Mouse (Mus musculus) gastrocnemius, postnatal 14 days (tissue): ENCODE data around the gene Gstp1. TPM values are rescaled to one million over a fixed set of nuclear protein-coding genes. Genes with fewer than 3 reads are reported as not detected.
A peak's percentile ranks its signal among the peaks of the same experiment; 100 is the strongest.
"Not testable (repeated sequence)": the region's sequence is repeated elsewhere in the genome, so short reads cannot be mapped to it uniquely, and the experiment has no call there.

ENCODE experiments used
- DNase-seq: peaks from one replicate; pipeline ENCODE4 v3.0.0; 2021; ENCODE audit warnings: mixed read lengths
- intact Hi-C: fragments of 180-260 bp; cut with DNase I; formaldehyde crosslinking; loops from one replicate; pipeline ENCODE4 v1.15.1; 2025; ENCODE audit warnings: low total_unique reads
- total RNA-seq, 2 experiments: library from RNA; stranded (reverse); gene quantifications; 2 replicates each; pipeline ENCODE4 v1.2.3; 2021

Gstp1 gene
- total RNA-seq, 2 experiments from 2014 or later, result 228 to 235 TPM

- intact Hi-C loops, result no loop called here
Measured at GRCm38 (mm10) chr19:4045966-4046865, 8.4 kb upstream of the Gstp1 start, which contains the start of gene Gstp2. TSS of gene Gstp2 (minus strand) at chr19:4046023.

GRCm38 (mm10) chr19:4044109-4044508, 6.3 kb upstream of the Gstp1 start:
- DNase-seq, result not testable (repeated sequence)

More at GRCm38 (mm10) chr19:4045966-4046865, 8.4 kb upstream of the Gstp1 start, which contains the start of gene Gstp2:
- peak; percentile 75 for DNase-seq

GRCm38 (mm10) chr19:4042124-4042523, 4.3 kb upstream of the Gstp1 start:
- intact Hi-C loops, result no loop called here

More at GRCm38 (mm10) chr19:4044109-4044508, 6.3 kb upstream of the Gstp1 start:
- intact Hi-C loops, result not testable (repeated sequence)

GRCm38 (mm10) chr19:4041500-4041899, 3.7 kb upstream of the Gstp1 start:
- DNase-seq, intact Hi-C loops: not testable (repeated sequence)

More at GRCm38 (mm10) chr19:4042124-4042523, 4.3 kb upstream of the Gstp1 start:
- peak; percentile 67 for DNase-seq

- DNase-seq, intact Hi-C loops: not testable (repeated sequence)
Measured at GRCm38 (mm10) chr19:4040941-4041340, 3.2 kb upstream of the Gstp1 start.

GRCm38 (mm10) chr19:4037154-4037787, 514 bp downstream of the Gstp1 start:
- intact Hi-C loops, DNase-seq: not testable (repeated sequence)

GRCm38 (mm10) chr19:4036327-4037045, 1.3 kb downstream of the Gstp1 start:
- intact Hi-C loops, result no loop called here
- no peak for DNase-seq

GRCm38 (mm10) chr19:4033742-4034141, 4.0 kb downstream of the Gstp1 start:
- no peak for DNase-seq
- intact Hi-C loops, result no loop called here

GRCm38 (mm10) chr19:4033298-4033697, 4.5 kb downstream of the Gstp1 start:
- intact Hi-C loops, result no loop called here
- DNase-seq, result no peak

GRCm38 (mm10) chr19:4032668-4033067, 5.1 kb downstream of the Gstp1 start:
- intact Hi-C loops, result no loop called here
- no peak for DNase-seq

- intact Hi-C loops, result no loop called here
- no peak for DNase-seq
Measured at GRCm38 (mm10) chr19:4027576-4027975, 10.2 kb downstream of the Gstp1 start.

- no peak for DNase-seq
- intact Hi-C loops, result no loop called here
Measured at GRCm38 (mm10) chr19:4023185-4023584, 14.6 kb downstream of the Gstp1 start.

GRCm38 (mm10) chr19:4018743-4019583, 18.8 kb downstream of the Gstp1 start:
- DNase-seq, result peak; percentile 84
- intact Hi-C loops, result loop anchor here (1.0 to 5.0 kb wide), 2 partner anchors 30 to 63 kb away; partner anchors contain the start of gene Cabp2

GRCm38 (mm10) chr19:4017921-4018587, 19.7 kb downstream of the Gstp1 start:
- intact Hi-C loops, result loop anchor here (5.0 kb wide), 1 partner anchor 64 kb away; the partner anchor contains the start of gene Cabp2

GRCm38 (mm10) chr19:4015635-4016034, 22.1 kb downstream of the Gstp1 start:
- no peak for DNase-seq
- intact Hi-C loops, result loop anchor here (5.0 kb wide), 1 partner anchor 67 kb away; the partner anchor contains the start of gene Cabp2

More at GRCm38 (mm10) chr19:4017921-4018587, 19.7 kb downstream of the Gstp1 start:
- DNase-seq, result no peak

- no peak for DNase-seq
- intact Hi-C loops, result loop anchor here (5.0 kb wide), 1 partner anchor 67 kb away; the partner anchor contains the start of gene Cabp2
Measured at GRCm38 (mm10) chr19:4014802-4015201, 23.0 kb downstream of the Gstp1 start.

GRCm38 (mm10) chr19:4013066-4013465, 24.7 kb downstream of the Gstp1 start:
- intact Hi-C loops, result no loop called here
- no peak for DNase-seq

- DNase-seq, result peak; percentile 95
- intact Hi-C loops, result no loop called here
Measured at GRCm38 (mm10) chr19:4012432-4013022, 25.3 kb downstream of the Gstp1 start, which contains the start of gene Ndufv1. TSS of gene Ndufv1 (minus strand) at chr19:4012806.
